11 mouse cellular contexts compared by ENCODE assay signal in the genomic region with DNA sequence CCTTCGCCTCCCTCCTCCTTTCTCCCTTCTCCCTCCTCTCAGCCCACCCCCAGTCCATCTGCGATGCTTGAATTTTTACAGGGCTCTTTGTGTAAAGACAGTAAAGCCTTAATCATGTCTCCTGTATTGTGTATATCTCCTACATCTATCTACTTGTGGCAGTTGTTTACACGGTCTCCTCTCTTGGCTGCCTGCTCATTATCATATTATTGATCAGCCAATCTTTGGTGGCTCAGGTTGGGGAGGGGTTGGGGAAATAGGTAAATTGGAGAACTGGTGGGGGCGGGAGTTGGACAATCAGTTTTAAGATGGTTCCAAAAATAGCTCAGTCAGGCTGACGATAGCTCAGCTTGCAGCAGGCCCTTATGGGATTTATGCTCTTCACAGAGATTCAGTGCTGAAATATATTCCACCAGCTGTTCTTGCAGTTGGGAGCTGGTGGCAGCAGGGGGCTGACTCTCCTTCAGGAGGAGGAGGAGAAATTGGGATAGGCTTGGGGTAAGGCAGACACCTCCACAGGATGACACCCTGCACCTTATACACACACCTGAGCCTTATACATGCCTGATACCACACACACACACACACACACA.
A peak's percentile ranks its signal among the peaks of the same experiment; 100 is the strongest.
DNase-seq lines count a peak whose midpoint lies in the region; ATAC-seq and TF ChIP-seq lines count a peak whose summit lies in the region.
"Had no signal": no experiment of that assay in that cellular context is flagged by ENCODE, and none has a peak within 500 bp of the region (broad histone marks: within the 10 kb centered on the region; RNA-seq: fewer than 3 reads in every experiment).

No protein-coding gene starts in this region.

- no peaks in the 10 kb centered on the region for H3K4me1 ChIP-seq in limb, embryonic 13.5 days
- no peaks in the 10 kb centered on the region for H3K4me1 ChIP-seq in limb, embryonic 10.5 days
- peaks cover 2% of the 10 kb centered on the region; the same call in 1 of the 2 replicates for H3K4me1 ChIP-seq in hindbrain, embryonic 16.5 days (ENCODE audit: control insufficient read depth, insufficient read depth, low read depth, low read length)
- no peaks in the 10 kb centered on the region for H3K4me1 ChIP-seq in lung, postnatal 0 days (ENCODE audit: insufficient read depth, low read depth, low read length)
- H3K4me1 ChIP-seq in liver, embryonic 12.5 days: no peaks in the 10 kb centered on the region
- H3K4me1 ChIP-seq: heart, embryonic 15.5 days had no signal

- ATAC-seq in limb, embryonic 13.5 days (ENCODE audit: low FRiP score, low read depth): 0 out of 2 replicates have a peak, but pooled peaks have one; percentile 8
- ATAC-seq in hindbrain, embryonic 16.5 days: peak; percentile 63
- ATAC-seq in lung, postnatal 0 days: no peak
- ATAC-seq in liver, embryonic 12.5 days: no peak

- DNase-seq in limb, embryonic 10.5 days (ENCODE audit: low spot score): no peak
- peak; percentile 2 for DNase-seq in mesoderm, embryonic 11.5 days (ENCODE audit: low read depth, low spot score)
- DNase-seq in telencephalon, adult 2 months (ENCODE audit: low read depth, low spot score): peak; percentile 94
- DNase-seq in heart, adult 11 months: no peak
- no peak for DNase-seq in lung, postnatal 0 days (ENCODE audit: low spot score)
- DNase-seq: kidney, postnatal 10 days; lung, embryonic 14.5 days had no signal

- H3K27ac ChIP-seq in limb, embryonic 13.5 days: no peak overlapping the region
- H3K27ac ChIP-seq in limb, embryonic 10.5 days: no peak overlapping the region
- H3K27ac ChIP-seq in hindbrain, embryonic 16.5 days (ENCODE audit: low read depth, low read length): 0 out of 2 replicates have a peak overlapping the region, but pooled peaks have one; percentile 67
- H3K27ac ChIP-seq in lung, postnatal 0 days (ENCODE audit: low read length): no peak overlapping the region
- no peak overlapping the region for H3K27ac ChIP-seq in liver, embryonic 12.5 days
- H3K27ac ChIP-seq: heart, embryonic 15.5 days had no signal

- no peaks in the 10 kb centered on the region for H3K27me3 ChIP-seq in limb, embryonic 13.5 days
- H3K27me3 ChIP-seq in limb, embryonic 10.5 days (ENCODE audit: low read depth, poor library complexity, severe bottlenecking): no peaks in the 10 kb centered on the region
- H3K27me3 ChIP-seq in hindbrain, embryonic 16.5 days (replicated peaks; ENCODE audit: control insufficient read depth, insufficient read depth, low read length): no peaks in the 10 kb centered on the region
- no peaks in the 10 kb centered on the region for H3K27me3 ChIP-seq in lung, postnatal 0 days (replicated peaks; ENCODE audit: insufficient read depth, low read length)
- H3K27me3 ChIP-seq in liver, embryonic 12.5 days (replicated peaks): no peaks in the 10 kb centered on the region
- H3K27me3 ChIP-seq: heart, embryonic 15.5 days had no signal

- 58% methylated on average over 5 of the region's 5 CpGs for WGBS in limb, embryonic 13.5 days
- WGBS in limb, embryonic 10.5 days: 67% methylated on average over 5 of the region's 5 CpGs
- 39% methylated on average over 5 of the region's 5 CpGs for WGBS in hindbrain, embryonic 16.5 days
- WGBS in lung, postnatal 0 days: 45% methylated on average over 5 of the region's 5 CpGs
- WGBS in liver, embryonic 12.5 days (ENCODE audit: insufficient replicate concordance): 37% methylated on average over 4 of the region's 5 CpGs

- no peak overlapping the region for H3K9ac ChIP-seq in limb, embryonic 13.5 days
- no peak overlapping the region for H3K9ac ChIP-seq in hindbrain, embryonic 16.5 days (ENCODE audit: low read depth, low read length)
- H3K9ac ChIP-seq in lung, postnatal 0 days (replicated peaks; ENCODE audit: low read depth): no peak overlapping the region
- H3K9ac ChIP-seq in liver, embryonic 12.5 days: no peak overlapping the region
- H3K9ac ChIP-seq: heart, embryonic 15.5 days; lung, embryonic 14.5 days had no signal

- TF ChIP-seq CTCF in lung, postnatal 0 days (IDR thresholded peaks at IDR 0.05): no peak

- no peak overlapping the region for H3K4me3 ChIP-seq in limb, embryonic 13.5 days
- no peak overlapping the region for H3K4me3 ChIP-seq in limb, embryonic 10.5 days
- no peak overlapping the region for H3K4me3 ChIP-seq in hindbrain, embryonic 16.5 days (ENCODE audit: low read length)
- H3K4me3 ChIP-seq in lung, postnatal 0 days (ENCODE audit: low read depth, low read length): no peak overlapping the region
- no peak overlapping the region for H3K4me3 ChIP-seq in liver, embryonic 12.5 days
- H3K4me3 ChIP-seq: heart, embryonic 15.5 days had no signal

- H3K4me2 ChIP-seq in limb, embryonic 13.5 days (replicated peaks): no peak overlapping the region
- no peak overlapping the region for H3K4me2 ChIP-seq in hindbrain, embryonic 16.5 days (ENCODE audit: low read length)
- no peak overlapping the region for H3K4me2 ChIP-seq in lung, postnatal 0 days (replicated peaks; ENCODE audit: low read depth, low read length)
- no peak overlapping the region for H3K4me2 ChIP-seq in liver, embryonic 12.5 days
- H3K4me2 ChIP-seq: heart, embryonic 15.5 days; lung, embryonic 14.5 days had no signal

- no peaks in the 10 kb centered on the region for H3K36me3 ChIP-seq in limb, embryonic 13.5 days
- H3K36me3 ChIP-seq in limb, embryonic 10.5 days: no peaks in the 10 kb centered on the region
- no peaks in the 10 kb centered on the region for H3K36me3 ChIP-seq in hindbrain, embryonic 16.5 days (ENCODE audit: control insufficient read depth, insufficient read depth, low read length)
- H3K36me3 ChIP-seq in lung, postnatal 0 days (ENCODE audit: insufficient read depth, low read length): no peaks in the 10 kb centered on the region
- no peaks in the 10 kb centered on the region for H3K36me3 ChIP-seq in liver, embryonic 12.5 days
- H3K36me3 ChIP-seq: heart, embryonic 15.5 days had no signal

- no peaks in the 10 kb centered on the region for H3K9me3 ChIP-seq in limb, embryonic 13.5 days
- no peaks in the 10 kb centered on the region for H3K9me3 ChIP-seq in limb, embryonic 10.5 days (replicated peaks)
- no peaks in the 10 kb centered on the region for H3K9me3 ChIP-seq in hindbrain, embryonic 16.5 days (ENCODE audit: control insufficient read depth, low read length)
- H3K9me3 ChIP-seq in lung, postnatal 0 days (ENCODE audit: low read length): no peaks in the 10 kb centered on the region
- no peaks in the 10 kb centered on the region for H3K9me3 ChIP-seq in liver, embryonic 12.5 days (replicated peaks)
- H3K9me3 ChIP-seq: heart, embryonic 15.5 days had no signal

- TF ChIP-seq EP300 in lung, postnatal 0 days (IDR thresholded peaks at IDR 0.05): no peak

Comparison
In these comparisons a context has a peak if more than half of its experiments do, and no peak if none do; other contexts are left out.
1. ATAC-seq: peak in limb, embryonic 13.5 days (single experiment) and hindbrain, embryonic 16.5 days (single experiment); none in lung, postnatal 0 days (single experiment) and liver, embryonic 12.5 days (single experiment).
2. DNase-seq: peak in mesoderm, embryonic 11.5 days (single experiment) and telencephalon, adult 2 months (single experiment); none in limb, embryonic 10.5 days (single experiment), heart, adult 11 months (single experiment) and lung, postnatal 0 days (single experiment).